Mouse (Mus musculus): ENCODE results near the gene G530012D18Rik. TPM values are rescaled to one million over a fixed set of nuclear protein-coding genes. Genes with fewer than 3 reads are reported as not detected.
A peak's percentile ranks its signal among the peaks of the same experiment; 100 is the strongest.
"Not testable (repeated sequence)": the region's sequence is repeated elsewhere in the genome, so short reads cannot be mapped to it uniquely, and the experiment has no call there.

G530012D18Rik gene
- total RNA-seq (2014; fragmentation: Nextera tagmentation) (not detected in 2 replicates), total RNA-seq (2017) (not detected in 2 replicates)

DNA sequence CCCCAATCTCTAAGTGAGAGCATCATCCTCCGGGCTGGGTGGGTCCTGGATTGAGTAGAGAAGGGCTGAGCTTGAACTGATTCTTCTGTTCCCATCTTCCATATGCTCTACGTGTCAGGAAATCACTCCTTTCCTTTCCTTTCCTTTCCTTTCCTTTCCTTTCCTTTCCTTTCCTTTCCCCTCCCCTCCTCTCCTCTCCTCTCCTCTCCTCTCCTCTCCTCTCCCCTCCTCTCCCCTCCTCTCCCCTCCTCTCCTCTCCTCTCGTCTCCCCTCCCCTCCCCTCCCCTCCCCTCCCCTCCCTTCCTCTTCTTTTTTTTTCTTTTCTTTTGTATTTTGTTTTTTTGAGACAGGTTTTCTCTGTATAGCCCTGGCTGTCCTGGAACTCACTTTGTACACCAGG is at the start of gene G530012D18Rik:
Gene G530012D18Rik (plus strand): TSS at position 301 of the 400 bp plus-strand sequence.
- not testable (repeated sequence) for ATAC-seq (replicated peaks; ENCODE audit: low FRiP score, low TSS enrichment, poor library complexity, severe bottlenecking)

DNA sequence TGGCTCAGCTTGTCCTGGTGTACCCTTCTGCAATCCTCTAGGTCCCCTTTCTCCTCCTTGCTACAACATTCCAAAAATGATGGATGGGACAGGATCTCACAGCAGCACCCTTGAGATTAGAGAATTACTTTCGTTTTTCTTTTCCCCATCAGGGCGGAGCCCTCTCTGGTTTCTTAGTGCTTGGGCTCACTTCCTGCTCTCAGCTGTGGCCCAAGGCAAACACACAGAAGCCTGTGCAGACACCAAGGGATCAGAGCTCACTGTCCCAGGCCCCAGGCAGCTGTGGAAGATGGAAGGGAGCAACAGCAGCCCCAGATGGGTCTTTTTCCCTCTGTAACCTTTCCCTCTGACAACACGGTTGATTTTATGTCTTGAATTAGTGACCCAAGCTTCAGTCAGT is 49.1 kb upstream of the G530012D18Rik start:
- ATAC-seq (replicated peaks; ENCODE audit: low FRiP score, low TSS enrichment, poor library complexity, severe bottlenecking) = not testable (repeated sequence)

DNA sequence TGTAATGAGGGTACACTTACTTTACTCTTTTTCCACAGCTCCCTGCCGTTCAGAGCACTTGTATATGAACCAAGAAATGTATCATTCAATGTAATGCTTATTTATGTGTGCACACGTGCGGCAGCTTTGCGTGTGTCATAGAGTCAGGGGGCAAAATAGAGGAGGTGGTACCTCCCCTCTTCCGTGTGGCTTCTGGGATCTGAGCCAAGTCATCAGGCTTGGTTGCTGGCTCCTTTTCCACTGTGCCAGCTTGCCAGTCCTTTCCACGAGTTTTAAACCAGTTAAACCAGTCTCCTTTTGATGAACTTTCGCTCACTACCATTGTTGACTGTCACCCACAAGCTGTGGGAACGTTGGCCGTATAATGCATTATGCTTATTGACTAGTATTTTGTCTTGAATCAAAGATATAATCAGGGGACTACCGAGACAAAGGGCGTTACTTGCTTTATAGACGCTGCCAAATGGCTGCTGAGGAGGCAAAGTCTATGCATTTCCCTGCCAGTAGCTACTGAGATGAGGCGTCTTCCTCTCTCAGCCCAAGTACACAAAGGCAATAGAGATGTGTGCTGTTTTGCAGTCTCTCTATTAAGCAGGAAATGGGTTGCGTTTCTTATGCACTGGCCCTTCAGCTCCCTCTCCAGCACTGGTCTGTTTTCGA is 46.9 kb upstream of the G530012D18Rik start:
- not testable (repeated sequence) for ATAC-seq (replicated peaks; ENCODE audit: low FRiP score, low TSS enrichment, poor library complexity, severe bottlenecking)

DNA sequence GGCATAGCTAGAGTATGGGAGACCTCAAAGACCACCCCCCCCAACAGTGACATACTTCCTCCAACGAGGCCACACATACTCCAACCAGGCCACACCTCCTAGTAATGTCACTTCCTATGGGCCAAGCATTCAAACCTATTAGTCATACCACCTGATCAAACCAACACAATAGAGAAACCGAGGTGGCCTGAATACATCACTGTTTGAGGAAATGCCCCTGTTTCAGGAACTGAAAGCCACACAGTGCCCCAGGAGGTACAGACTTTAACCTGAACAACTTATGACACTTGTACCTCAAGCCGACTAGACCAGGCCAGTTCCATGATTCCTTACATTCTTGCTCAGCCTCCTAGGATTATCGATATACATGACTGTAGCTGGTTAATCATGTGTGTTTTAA is 31.7 kb upstream of the G530012D18Rik start:
- not testable (repeated sequence) for ATAC-seq (replicated peaks; ENCODE audit: low FRiP score, low TSS enrichment, poor library complexity, severe bottlenecking)

DNA sequence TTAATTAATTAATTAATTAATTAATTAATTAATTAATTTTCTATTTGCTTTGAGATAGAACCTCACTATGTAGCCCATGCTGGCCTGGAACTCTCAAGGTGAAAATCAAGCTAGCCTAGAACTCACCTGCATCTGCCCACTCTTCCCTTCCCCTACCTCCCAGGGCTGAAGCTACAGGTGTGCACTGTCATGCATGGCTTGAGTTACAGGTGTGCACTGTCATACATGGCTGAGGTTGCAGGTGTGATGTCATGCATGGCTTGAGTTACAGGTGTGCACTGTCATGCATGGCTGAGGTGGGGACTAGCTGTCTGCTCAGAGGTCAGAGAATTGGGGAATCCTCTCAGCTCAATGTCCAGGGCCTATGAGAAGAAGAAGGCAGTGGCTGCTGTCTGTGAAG is 29.0 kb upstream of the G530012D18Rik start:
- not testable (repeated sequence) for ATAC-seq (replicated peaks; ENCODE audit: low FRiP score, low TSS enrichment, poor library complexity, severe bottlenecking)

DNA sequence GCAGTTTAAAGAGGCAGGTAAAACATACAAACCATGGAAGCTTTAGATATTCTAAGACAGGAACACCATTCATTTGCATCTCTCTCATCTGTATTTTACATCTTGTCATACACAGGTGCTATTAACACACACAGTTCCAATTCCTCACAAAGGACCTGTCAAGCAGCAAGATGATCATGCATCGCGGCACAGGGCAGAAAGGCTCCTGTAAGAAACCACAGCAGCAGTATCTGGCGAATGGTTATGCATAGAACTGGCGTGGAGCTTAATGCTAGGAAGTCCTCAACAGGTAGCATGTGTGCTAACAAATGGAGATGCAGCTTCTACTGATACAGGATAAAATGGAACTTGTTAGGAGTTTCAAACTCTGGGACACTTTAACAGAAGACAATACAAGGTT is 20.2 kb upstream of the G530012D18Rik start:
- not testable (repeated sequence) for ATAC-seq (replicated peaks; ENCODE audit: low FRiP score, low TSS enrichment, poor library complexity, severe bottlenecking)

DNA sequence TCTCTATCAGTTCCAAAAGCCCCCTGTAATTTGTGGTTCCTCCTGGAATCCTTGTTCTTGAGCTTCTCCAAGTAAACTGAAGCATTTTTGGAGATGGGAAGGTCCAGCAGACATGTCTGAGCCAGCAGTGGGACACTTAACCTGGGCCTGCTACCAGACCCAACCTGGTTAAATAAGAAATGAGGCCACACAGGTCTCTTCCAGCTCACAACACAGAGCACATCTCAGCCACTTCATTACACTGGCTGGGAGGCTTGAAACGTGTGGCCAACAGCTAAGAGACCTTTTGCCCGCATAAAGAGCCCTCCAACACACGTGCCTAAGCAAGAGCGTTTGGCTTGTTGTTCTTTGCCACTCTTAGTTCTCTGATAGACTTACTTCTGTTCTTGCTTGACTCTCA is 1.9 kb upstream of the G530012D18Rik start:
- ATAC-seq (replicated peaks; ENCODE audit: low FRiP score, low TSS enrichment, poor library complexity, severe bottlenecking) = not testable (repeated sequence)

DNA sequence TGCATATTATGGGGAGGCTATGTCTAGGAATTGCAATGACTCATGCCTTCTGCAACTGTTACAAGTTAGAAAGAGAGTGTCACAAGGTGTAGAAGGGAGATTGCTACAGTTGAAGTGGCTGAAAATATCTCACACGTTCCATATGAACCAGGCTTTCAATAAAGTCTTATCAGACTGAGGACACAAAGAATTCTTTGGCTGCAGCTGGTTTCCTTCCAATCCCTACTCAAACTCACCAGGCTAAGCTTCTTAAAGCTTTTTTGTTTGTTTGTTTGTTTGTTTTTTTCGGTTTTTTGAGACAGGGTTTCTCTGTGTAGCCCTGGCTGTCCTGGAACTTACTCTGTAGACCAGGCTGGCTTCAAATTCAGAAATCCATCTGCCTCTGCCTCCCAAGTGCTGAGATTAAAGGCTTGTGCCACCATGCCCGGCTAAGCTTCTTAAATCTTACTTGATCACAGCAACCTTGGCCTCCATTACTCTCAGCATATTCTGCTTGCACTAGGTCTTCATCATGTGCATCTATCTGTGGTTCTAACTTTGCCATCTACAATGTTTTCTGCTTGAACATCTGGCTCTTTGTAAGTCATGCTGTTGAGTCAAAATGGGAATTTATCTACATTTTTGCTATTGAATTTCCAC is 3.0 kb downstream of the G530012D18Rik start:
- not testable (repeated sequence) for ATAC-seq (replicated peaks; ENCODE audit: low FRiP score, low TSS enrichment, poor library complexity, severe bottlenecking)

DNA sequence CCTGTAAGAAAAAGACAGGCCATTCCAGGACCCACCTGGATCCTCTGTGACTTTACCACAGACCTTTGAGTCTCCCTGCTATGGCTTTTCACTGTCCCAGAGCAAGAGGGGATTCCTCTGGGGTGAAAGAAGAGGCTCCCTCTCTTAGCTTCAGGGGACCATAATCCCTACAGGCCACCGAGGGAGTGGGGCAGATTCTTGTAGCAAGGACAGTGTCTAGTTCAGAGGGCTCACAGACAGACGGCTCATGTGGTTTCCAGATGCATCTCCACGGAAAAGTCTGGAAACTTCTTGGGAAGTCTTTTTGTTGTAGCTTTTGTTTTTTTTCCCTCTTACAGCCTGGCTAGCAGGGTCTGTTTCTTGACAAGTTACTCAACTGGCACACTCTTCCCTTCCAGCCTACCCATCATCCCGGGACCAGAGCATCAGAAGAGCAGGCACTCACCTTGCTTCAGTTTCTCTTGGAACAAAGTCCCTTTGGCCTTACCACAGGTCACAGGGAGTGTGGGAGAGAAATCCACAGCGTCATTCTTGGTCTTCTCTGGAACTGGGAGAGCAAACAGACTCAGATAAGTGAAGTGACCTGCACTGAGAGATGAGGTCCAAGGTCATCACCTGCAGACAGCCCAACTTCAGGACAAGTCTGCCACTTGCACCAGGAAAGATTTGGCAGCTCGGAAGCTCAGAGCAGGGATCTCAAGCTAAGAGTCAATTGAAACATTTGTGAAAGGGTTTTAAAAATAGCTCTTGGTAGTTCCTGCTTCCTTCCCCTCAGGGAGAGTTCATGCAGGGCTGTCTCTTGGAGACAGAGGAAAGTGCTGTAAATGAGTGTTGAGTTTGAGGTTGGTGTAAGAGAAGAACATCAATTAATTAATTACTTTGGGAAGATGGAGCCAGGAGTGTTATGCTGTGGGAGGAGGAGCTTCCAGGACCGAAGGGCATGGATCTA is 4.0 kb downstream of the G530012D18Rik start:
- peak; percentile 41; the same call in 1 of the 2 replicates for ATAC-seq (replicated peaks; ENCODE audit: low FRiP score, low TSS enrichment, poor library complexity, severe bottlenecking)

DNA sequence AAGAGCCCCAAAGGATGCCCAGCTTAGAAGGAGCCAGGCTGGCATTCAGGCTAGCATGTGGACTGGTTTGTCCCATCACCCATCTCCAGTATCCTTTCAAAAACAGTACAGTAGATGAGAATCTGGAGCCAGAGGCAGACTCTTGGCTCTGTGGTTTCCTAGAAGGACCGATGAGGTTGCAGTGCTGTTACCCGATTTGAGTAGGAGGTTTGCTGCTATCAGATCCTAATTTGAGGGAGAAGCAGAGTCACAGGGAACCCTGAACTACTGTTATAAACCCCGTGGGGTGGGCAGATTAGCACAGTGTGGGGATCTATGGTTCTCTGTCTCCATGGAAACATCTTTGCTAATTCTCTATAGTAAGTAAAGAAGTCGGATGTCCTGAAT is 4.7 kb downstream of the G530012D18Rik start:
- ATAC-seq (replicated peaks; ENCODE audit: low FRiP score, low TSS enrichment, poor library complexity, severe bottlenecking) = peak; percentile 68

DNA sequence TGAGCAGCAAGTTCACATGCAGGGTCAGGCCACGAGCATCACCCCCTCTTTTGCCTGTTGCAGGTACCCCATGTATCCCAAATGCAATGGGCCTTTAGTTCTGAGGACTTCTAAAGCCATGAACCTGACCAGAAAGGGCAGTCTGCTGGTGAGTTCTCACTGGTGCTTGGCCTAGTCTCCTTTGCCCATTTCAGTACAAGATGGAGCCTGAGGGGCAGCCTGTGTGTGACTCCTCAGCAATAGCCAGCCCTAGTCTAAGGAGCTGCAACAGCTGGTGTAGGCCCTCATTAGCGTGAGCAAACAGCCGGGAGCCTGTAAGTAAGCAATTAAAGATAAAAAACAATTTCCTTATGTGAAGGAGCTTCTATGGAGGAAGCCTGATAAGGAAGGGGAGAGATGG is 5.1 kb downstream of the G530012D18Rik start:
- ATAC-seq (replicated peaks; ENCODE audit: low FRiP score, low TSS enrichment, poor library complexity, severe bottlenecking) = peak; percentile 81

DNA sequence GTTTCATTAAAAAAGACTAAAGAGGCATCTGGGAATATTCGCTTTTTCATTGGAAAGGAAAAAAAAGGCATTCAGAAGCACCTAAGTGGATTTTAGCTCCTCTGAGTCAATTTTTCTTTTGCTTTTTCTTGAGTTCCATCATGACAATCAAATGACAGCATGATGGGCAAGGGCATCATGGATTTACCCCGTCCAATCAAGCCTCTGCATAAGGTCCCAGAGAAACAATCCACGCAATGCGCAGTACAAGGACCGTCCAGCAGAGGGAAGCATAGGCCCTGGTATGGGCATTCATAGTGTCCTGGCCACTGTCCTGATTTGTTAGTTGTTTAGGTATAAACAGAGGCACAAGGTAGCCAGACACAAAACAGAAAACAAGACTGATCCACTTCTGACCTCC is 6.0 kb downstream of the G530012D18Rik start:
- ATAC-seq (replicated peaks; ENCODE audit: low FRiP score, low TSS enrichment, poor library complexity, severe bottlenecking) = not testable (repeated sequence)

DNA sequence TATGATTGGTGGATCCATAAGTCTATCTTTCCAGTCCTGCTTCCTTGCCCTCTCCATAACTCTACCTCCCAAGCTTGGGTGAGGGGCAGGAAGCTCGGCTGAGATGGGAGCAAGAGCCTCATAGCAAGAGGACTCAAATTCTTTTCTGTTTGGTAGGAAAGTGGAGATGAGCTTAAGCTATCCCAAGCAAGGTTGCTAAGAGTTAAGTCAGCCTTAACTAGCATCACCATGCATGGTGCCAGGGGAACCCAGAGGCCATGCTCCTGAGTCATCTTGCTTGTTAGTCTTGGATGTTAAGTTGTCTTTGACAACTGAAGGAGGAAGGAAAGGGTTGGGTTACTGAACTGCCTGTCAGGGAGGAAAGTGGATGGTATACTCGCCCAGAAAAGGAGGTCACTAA is 13.2 kb downstream of the G530012D18Rik start:
- not testable (repeated sequence) for ATAC-seq (replicated peaks; ENCODE audit: low FRiP score, low TSS enrichment, poor library complexity, severe bottlenecking)

DNA sequence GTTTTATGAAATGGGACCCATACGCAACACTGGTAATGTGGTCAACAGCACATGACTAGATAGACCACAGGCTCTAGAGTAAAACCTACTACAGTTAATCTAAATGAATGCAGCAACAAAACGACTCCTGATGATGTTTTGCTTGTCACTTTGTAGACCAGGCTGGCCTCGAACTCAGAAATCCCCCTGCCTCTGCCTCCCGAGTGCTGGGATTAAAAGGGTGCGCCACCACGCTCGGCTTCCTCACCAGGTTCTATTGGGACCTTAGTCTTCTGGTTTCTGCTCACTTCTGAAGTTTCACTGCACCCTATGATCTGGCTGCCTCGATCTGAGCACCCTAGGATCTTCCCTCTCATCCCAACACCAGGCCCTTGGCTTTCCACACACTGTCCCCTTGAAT is 17.1 kb downstream of the G530012D18Rik start:
- not testable (repeated sequence) for ATAC-seq (replicated peaks; ENCODE audit: low FRiP score, low TSS enrichment, poor library complexity, severe bottlenecking)

DNA sequence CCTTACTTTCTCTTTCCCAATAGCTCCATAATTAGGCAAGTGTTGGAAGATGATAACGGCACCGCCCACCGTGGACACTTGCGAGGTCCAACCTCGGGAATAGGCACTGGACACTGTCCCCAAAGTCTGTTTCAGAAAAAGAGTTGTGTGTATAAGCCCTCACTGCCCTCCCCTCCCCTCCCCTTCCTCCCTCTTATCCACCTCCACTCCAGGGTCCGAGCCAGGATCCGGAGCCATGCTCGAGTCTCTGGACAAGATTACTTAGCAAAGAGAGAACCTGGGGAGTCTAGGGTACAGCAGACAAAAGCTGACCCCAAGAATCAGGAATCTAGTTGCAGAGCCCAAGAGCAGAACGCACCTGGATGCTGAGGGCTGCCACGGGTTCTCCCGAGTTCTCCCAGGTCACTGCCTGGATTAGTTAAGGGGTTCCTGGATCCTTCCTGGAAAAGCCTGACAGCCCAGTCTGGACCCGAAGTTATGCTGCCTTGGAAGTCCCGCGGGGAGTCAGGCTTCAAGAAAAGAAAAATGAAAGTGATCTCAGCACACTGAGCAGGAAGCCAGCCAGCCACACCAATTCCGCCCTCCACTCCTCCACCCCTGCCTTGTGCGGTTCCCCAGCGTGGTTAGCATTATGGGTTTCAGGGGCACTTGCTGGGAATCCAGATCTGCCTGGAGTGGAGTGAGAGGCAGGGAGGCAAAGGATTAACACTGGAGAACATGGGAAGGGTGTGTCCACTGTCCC is 23.0 kb downstream of the G530012D18Rik start, which contains the start of gene Sp110:
Gene Sp110 (minus strand): TSS at position 547 of the 742 bp plus-strand sequence.
- ATAC-seq (replicated peaks; ENCODE audit: low FRiP score, low TSS enrichment, poor library complexity, severe bottlenecking) = not testable (repeated sequence)

DNA sequence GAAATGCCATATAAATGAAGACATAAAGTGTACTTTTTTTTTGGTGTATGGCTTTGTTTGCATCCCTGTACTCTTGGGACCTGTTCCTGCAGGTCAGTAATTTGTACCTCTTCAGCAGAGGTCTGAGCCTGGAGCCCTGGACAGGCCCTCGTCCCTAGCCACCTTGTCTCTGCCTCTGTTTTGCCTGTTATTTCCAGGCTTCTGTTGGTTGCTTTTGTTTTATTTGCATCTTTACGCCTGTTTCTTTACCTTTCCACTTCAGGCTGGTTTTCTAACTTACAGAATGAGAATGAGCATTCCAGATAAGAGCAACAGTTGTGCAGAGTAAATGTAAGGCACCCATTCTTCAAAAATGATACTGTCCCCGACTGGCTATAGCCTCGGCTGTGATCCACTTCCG is 24.6 kb downstream of the G530012D18Rik start, which contains the start of gene Sp140:
Gene Sp140 (plus strand): TSS at position 301 of the 400 bp plus-strand sequence.
- ATAC-seq (replicated peaks; ENCODE audit: low FRiP score, low TSS enrichment, poor library complexity, severe bottlenecking) = not testable (repeated sequence)

DNA sequence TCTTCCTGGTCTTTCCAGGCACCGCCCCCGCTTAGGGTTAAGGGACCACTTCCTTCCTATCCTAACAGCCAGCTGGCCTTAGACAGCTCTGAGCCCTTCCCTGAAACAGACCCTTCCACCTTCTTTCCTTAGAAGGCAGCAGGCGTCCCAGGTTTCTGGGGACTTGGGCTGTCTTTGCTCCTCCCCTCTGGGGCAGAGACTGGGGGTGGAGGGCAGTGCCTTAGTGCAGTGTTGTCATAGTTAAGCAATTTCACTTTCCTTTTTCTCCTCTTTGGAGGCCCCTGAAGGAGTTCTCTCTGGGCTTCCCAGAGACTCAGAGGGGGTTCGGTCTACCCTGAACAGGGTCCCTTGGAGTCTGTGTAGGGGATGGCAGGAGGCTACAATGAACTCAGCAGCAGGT is 25.3 kb downstream of the G530012D18Rik start:
- ATAC-seq (replicated peaks; ENCODE audit: low FRiP score, low TSS enrichment, poor library complexity, severe bottlenecking) = not testable (repeated sequence)

DNA sequence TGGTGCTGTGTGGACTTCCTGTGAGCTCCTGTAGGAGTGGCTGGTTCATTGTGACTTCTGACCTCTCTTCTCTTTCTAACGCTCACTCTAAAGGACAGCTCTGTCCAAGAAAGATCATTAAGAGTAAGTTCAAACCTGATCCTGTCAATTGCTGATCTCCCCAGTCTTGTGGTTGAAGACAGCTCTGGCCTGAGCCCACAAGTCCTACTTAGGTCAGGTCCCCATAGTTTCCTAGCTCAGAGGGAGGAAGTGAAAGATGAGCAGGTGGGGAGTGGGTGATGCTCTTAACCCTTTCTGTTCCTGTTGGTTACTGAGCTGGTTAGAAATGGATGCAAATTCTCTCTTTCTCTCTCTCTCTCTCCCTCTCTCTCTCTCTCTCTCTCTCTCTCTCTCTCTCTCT is 28.9 kb downstream of the G530012D18Rik start:
- ATAC-seq (replicated peaks; ENCODE audit: low FRiP score, low TSS enrichment, poor library complexity, severe bottlenecking) = not testable (repeated sequence)

DNA sequence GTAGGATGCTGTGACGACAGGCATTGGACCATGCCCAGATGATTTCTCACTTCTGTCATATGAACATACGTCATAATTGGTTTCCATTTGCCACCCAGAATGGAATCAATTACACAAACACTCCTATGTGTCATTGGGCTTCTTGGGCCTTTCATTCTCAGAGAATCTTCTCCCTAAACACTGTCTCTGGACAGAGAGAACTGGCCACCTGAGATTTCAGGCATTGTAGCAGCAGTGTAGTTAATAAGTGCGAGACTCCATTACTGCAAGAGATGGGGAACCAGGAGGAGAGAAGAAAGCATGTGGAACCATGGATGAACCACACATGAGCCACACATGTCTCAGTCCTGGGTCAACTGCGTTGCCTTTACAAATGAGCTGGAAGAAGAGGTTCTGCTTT is 32.9 kb downstream of the G530012D18Rik start:
- ATAC-seq (replicated peaks; ENCODE audit: low FRiP score, low TSS enrichment, poor library complexity, severe bottlenecking) = not testable (repeated sequence)
